Mouse (Mus musculus): ENCODE data around the gene Polk. TPM values are rescaled to one million over a fixed set of nuclear protein-coding genes. Genes with fewer than 3 reads are reported as not detected.

The Polk gene
- polyA plus RNA-seq, 1 experiment from 2014 or later: 9.2 TPM

GRCm38 (mm10) chr13:96567977-96568376 is 25.6 kb upstream of the Polk start:
- 49% methylated on average over 6 of the region's 6 CpGs for WGBS
- no peak overlapping the region for H3K27ac ChIP-seq (ENCODE audit: low read length)
- no peaks in the 10 kb centered on the region for H3K27me3 ChIP-seq (ENCODE audit: insufficient read depth, low read length)
- H3K9ac ChIP-seq (replicated peaks; ENCODE audit: low read length): no peak overlapping the region
- no peak overlapping the region for H3K4me3 ChIP-seq (ENCODE audit: low read length)
- no peaks in the 10 kb centered on the region for H3K9me3 ChIP-seq (ENCODE audit: low read length)
- peaks cover 14% of the 10 kb centered on the region for H3K4me1 ChIP-seq (ENCODE audit: insufficient read depth, low read length)
- ATAC-seq (ENCODE audit: low FRiP score, low TSS enrichment): no peak
- no peak overlapping the region for H3K4me2 ChIP-seq (replicated peaks; ENCODE audit: low read depth, low read length)
- 0 out of 2 replicates have a peak, but pooled peaks cover 2% of the 10 kb centered on the region for H3K36me3 ChIP-seq (ENCODE audit: insufficient read depth, low read length)

- Histone ChIP-seq H3K9me3 (ENCODE audit: low read length) (no peaks in the 10 kb centered on the region), H3K4me2 (replicated peaks; ENCODE audit: low read depth, low read length) (no peak overlapping the region), H3K36me3 (ENCODE audit: insufficient read depth, low read length) (no peaks in the 10 kb centered on the region), H3K27me3 (ENCODE audit: insufficient read depth, low read length) (no peaks in the 10 kb centered on the region), H3K4me1 (ENCODE audit: insufficient read depth, low read length) (0 out of 2 replicates have a peak, but pooled peaks cover 4% of the 10 kb centered on the region), H3K27ac (ENCODE audit: low read length) (no peak overlapping the region), H3K9ac (replicated peaks; ENCODE audit: low read length) (no peak overlapping the region), H3K4me3 (ENCODE audit: low read length) (no peak overlapping the region)
- ATAC-seq (ENCODE audit: low FRiP score, low TSS enrichment): no peak
- 92% methylated on average over 3 of the region's 3 CpGs for WGBS
Observed at GRCm38 (mm10) chr13:96555099-96555498, 12.7 kb upstream of the Polk start.

- WGBS: 59% methylated on average over 4 of the region's 4 CpGs
- no peaks in the 10 kb centered on the region for H3K9me3 ChIP-seq (ENCODE audit: low read length)
- H3K9ac ChIP-seq (replicated peaks; ENCODE audit: low read length): no peak overlapping the region
- no peak overlapping the region for H3K4me3 ChIP-seq (ENCODE audit: low read length)
- H3K27me3 ChIP-seq (ENCODE audit: insufficient read depth, low read length): no peaks in the 10 kb centered on the region
- H3K27ac ChIP-seq (ENCODE audit: low read length): no peak overlapping the region
- peaks cover 6% of the 10 kb centered on the region; the same call in 1 of the 2 replicates for H3K4me1 ChIP-seq (ENCODE audit: insufficient read depth, low read length)
- H3K4me2 ChIP-seq (replicated peaks; ENCODE audit: low read depth, low read length): no peak overlapping the region
- no peaks in the 10 kb centered on the region for H3K36me3 ChIP-seq (ENCODE audit: insufficient read depth, low read length)
- no peak for ATAC-seq (ENCODE audit: low FRiP score, low TSS enrichment)
Observed at GRCm38 (mm10) chr13:96547941-96548340, 5.6 kb upstream of the Polk start.

GRCm38 (mm10) chr13:96547250-96547649 is 4.9 kb upstream of the Polk start:
- H3K9me3 ChIP-seq (ENCODE audit: low read length): no peaks in the 10 kb centered on the region
- H3K4me3 ChIP-seq (ENCODE audit: low read length): no peak overlapping the region
- H3K4me1 ChIP-seq (ENCODE audit: insufficient read depth, low read length): peaks cover 6% of the 10 kb centered on the region; the same call in 1 of the 2 replicates
- WGBS: 59% methylated on average over 1 of the region's 1 CpGs
- no peaks in the 10 kb centered on the region for H3K36me3 ChIP-seq (ENCODE audit: insufficient read depth, low read length)
- H3K27ac ChIP-seq (ENCODE audit: low read length): no peak overlapping the region
- H3K4me2 ChIP-seq (replicated peaks; ENCODE audit: low read depth, low read length): no peak overlapping the region
- H3K9ac ChIP-seq (replicated peaks; ENCODE audit: low read length): no peak overlapping the region
- no peaks in the 10 kb centered on the region for H3K27me3 ChIP-seq (ENCODE audit: insufficient read depth, low read length)
- no peak for ATAC-seq (ENCODE audit: low FRiP score, low TSS enrichment)

- no peaks in the 10 kb centered on the region for H3K36me3 ChIP-seq (ENCODE audit: insufficient read depth, low read length)
- WGBS: 80% methylated on average over 2 of the region's 2 CpGs
Observed at GRCm38 (mm10) chr13:96544506-96544905, 2.1 kb upstream of the Polk start.

GRCm38 (mm10) chr13:96542901-96543891 is 817 bp upstream of the Polk start:
- peak overlapping the region; percentile 98 for H3K4me3 ChIP-seq (ENCODE audit: low read length)

More at GRCm38 (mm10) chr13:96544506-96544905, 2.1 kb upstream of the Polk start:
- H3K4me1 ChIP-seq (ENCODE audit: insufficient read depth, low read length): peaks cover 9% of the 10 kb centered on the region; the same call in 1 of the 2 replicates
- no peak overlapping the region for H3K27ac ChIP-seq (ENCODE audit: low read length)
- ATAC-seq (ENCODE audit: low FRiP score, low TSS enrichment): no peak
- H3K4me2 ChIP-seq (replicated peaks; ENCODE audit: low read depth, low read length): no peak overlapping the region
- no peak overlapping the region for H3K9ac ChIP-seq (replicated peaks; ENCODE audit: low read length)
- no peaks in the 10 kb centered on the region for H3K27me3 ChIP-seq (ENCODE audit: insufficient read depth, low read length)
- H3K4me3 ChIP-seq (ENCODE audit: low read length): no peak overlapping the region
- no peaks in the 10 kb centered on the region for H3K9me3 ChIP-seq (ENCODE audit: low read length)

GRCm38 (mm10) chr13:96541381-96541780 is 998 bp downstream of the Polk start:
- ATAC-seq (ENCODE audit: low FRiP score, low TSS enrichment): no peak
- Histone ChIP-seq H3K36me3 (ENCODE audit: insufficient read depth, low read length) (no peaks in the 10 kb centered on the region), H3K9me3 (ENCODE audit: low read length) (no peaks in the 10 kb centered on the region), H3K4me3 (ENCODE audit: low read length) (peak overlapping the region; percentile 24; the same call in 1 of the 2 replicates), H3K9ac (replicated peaks; ENCODE audit: low read length) (no peak overlapping the region), H3K27me3 (ENCODE audit: insufficient read depth, low read length) (no peaks in the 10 kb centered on the region), H3K27ac (ENCODE audit: low read length) (no peak overlapping the region), H3K4me2 (replicated peaks; ENCODE audit: low read depth, low read length) (peak overlapping the region; percentile 58), H3K4me1 (ENCODE audit: insufficient read depth, low read length) (peaks cover 6% of the 10 kb centered on the region; the same call in 1 of the 2 replicates)
- WGBS: 42% methylated on average over 2 of the region's 2 CpGs

More at GRCm38 (mm10) chr13:96542901-96543891, 817 bp upstream of the Polk start:
- peak; percentile 80 for ATAC-seq (ENCODE audit: low FRiP score, low TSS enrichment)
- Histone ChIP-seq H3K27ac (ENCODE audit: low read length) (peak overlapping the region; percentile 91), H3K4me1 (ENCODE audit: insufficient read depth, low read length) (peaks cover 9% of the 10 kb centered on the region; the same call in 1 of the 2 replicates), H3K9ac (replicated peaks; ENCODE audit: low read length) (peak overlapping the region; percentile 88), H3K4me2 (replicated peaks; ENCODE audit: low read depth, low read length) (peak overlapping the region; percentile 86), H3K27me3 (ENCODE audit: insufficient read depth, low read length) (no peaks in the 10 kb centered on the region), H3K36me3 (ENCODE audit: insufficient read depth, low read length) (no peaks in the 10 kb centered on the region), H3K9me3 (ENCODE audit: low read length) (no peaks in the 10 kb centered on the region)
- under 1% methylated on average over 73 of the region's 73 CpGs for WGBS

GRCm38 (mm10) chr13:96538103-96538502 is 4.3 kb downstream of the Polk start:
- no peaks in the 10 kb centered on the region for H3K9me3 ChIP-seq (ENCODE audit: low read length)
- no peak for ATAC-seq (ENCODE audit: low FRiP score, low TSS enrichment)
- 71% methylated on average over 3 of the region's 3 CpGs for WGBS

GRCm38 (mm10) chr13:96536821-96537572 is 5.4 kb downstream of the Polk start:
- no peak for ATAC-seq (ENCODE audit: low FRiP score, low TSS enrichment)
- Histone ChIP-seq H3K9ac (replicated peaks; ENCODE audit: low read length) (no peak overlapping the region), H3K9me3 (ENCODE audit: low read length) (no peaks in the 10 kb centered on the region), H3K4me1 (ENCODE audit: insufficient read depth, low read length) (peaks cover 6% of the 10 kb centered on the region), H3K36me3 (ENCODE audit: insufficient read depth, low read length) (no peaks in the 10 kb centered on the region), H3K27ac (ENCODE audit: low read length) (no peak overlapping the region), H3K27me3 (ENCODE audit: insufficient read depth, low read length) (no peaks in the 10 kb centered on the region), H3K4me3 (ENCODE audit: low read length) (no peak overlapping the region), H3K4me2 (replicated peaks; ENCODE audit: low read depth, low read length) (no peak overlapping the region)
- 87% methylated on average over 5 of the region's 5 CpGs for WGBS

More at GRCm38 (mm10) chr13:96538103-96538502, 4.3 kb downstream of the Polk start:
- Histone ChIP-seq H3K9ac (replicated peaks; ENCODE audit: low read length) (no peak overlapping the region), H3K4me2 (replicated peaks; ENCODE audit: low read depth, low read length) (no peak overlapping the region), H3K27ac (ENCODE audit: low read length) (no peak overlapping the region), H3K4me3 (ENCODE audit: low read length) (no peak overlapping the region), H3K4me1 (ENCODE audit: insufficient read depth, low read length) (peaks cover 3% of the 10 kb centered on the region; the same call in 1 of the 2 replicates), H3K27me3 (ENCODE audit: insufficient read depth, low read length) (no peaks in the 10 kb centered on the region), H3K36me3 (ENCODE audit: insufficient read depth, low read length) (no peaks in the 10 kb centered on the region)

All from kidney, embryonic 16.5 days (tissue).